Mouse (Mus musculus): Measurements from ENCODE around the gene Actg1. TPM values are rescaled to one million over a fixed set of nuclear protein-coding genes. Genes with fewer than 3 reads are reported as not detected.

Actg1 gene
- total RNA-seq, 1 experiment = 2,367 TPM

DNA sequence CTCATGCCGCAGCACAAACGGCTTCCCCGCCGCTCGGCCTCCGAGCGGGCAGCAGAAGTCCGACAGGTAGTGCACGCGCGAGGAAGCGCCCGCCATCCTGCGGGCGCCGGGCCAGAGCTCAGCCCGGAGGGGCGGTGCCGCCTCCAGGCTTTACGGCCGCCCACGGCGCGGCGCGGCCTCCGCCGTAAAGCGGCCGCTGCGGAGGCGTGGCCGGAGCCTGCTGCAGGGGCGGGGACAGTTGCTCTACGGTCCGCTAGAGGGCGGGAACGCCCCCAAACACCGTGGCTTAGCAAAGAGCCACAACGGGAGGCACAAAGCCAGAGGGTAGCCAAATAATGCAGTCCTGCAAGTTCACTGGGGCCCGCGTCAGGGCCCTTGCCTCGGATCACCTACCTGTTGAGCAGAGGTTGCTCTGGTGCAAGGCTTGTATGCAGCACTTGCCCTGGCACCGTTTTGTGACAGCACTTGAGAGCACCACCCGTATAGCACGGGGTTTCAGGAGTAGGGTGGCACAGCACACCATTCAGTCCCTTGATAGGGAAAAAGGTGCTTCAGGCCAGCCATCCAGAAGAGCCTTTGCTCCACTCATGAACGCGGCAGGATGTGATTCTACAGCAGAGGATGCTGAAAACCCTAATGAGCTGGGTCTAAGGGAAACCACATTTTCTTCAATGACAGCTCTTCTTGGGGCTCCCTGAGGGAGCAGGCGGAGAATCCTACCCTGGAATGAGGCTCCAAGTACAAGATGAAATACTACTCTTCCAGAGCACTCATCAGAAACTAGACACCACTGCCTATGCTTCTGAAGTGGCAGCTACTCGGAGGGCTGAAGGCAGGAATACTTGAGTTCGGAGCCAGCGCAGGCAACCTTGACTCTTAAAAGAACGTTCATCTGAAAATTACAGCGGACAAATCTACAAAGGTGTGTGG lies 30.5 kb upstream of the Actg1 start, which contains the start of gene Faap100:
Gene Faap100, minus strand, starts transcription at position 154 of the 930 bp plus-strand sequence.
- Histone ChIP-seq H3K36me3 (ENCODE audit: control insufficient read depth, insufficient read depth, low read length, poor library complexity, severe bottlenecking) (peaks cover 42% of the 10 kb centered on the region), H3K4me1 (ENCODE audit: control insufficient read depth in 2 of 2, insufficient read depth in 2 of 2, low read length in 2 of 2, poor library complexity in 1 of 2) (peaks cover 0 to 6% of the 10 kb centered on the region in 2 experiments; a peak in 1 of 4 replicates), H3K9me3 (ENCODE audit: control insufficient read depth, insufficient read depth, low read depth, low read length) (no peaks in the 10 kb centered on the region), H3K27ac (ENCODE audit: insufficient read depth, low read depth, low read length, poor library complexity, severe bottlenecking) (no peak within 1 kb of the TSS), H3K4me3 (ENCODE audit: insufficient read depth in 1 of 2, low read depth in 1 of 2, low read length in 2 of 2, poor library complexity in 1 of 2, severe bottlenecking in 1 of 2) (peak within 1 kb of the TSS; percentile 82 to 94), H3K9ac (ENCODE audit: insufficient read depth, low read depth, low read length, poor library complexity, severe bottlenecking) (peak within 1 kb of the TSS; percentile 77)
- in situ Hi-C loops (cut with MboI; ENCODE audit: low sequenced_read_pairs in 2 of 2, unreplicated experiment in 2 of 2) = no loop called here
- peak; percentile 89 for DNase-seq (ENCODE audit: low read depth, low spot score)
- peak; percentile 67; the same call in 1 of the 2 replicates for TF ChIP-seq HCFC1 (IDR thresholded peaks at IDR 0.05; ENCODE audit: borderline replicate concordance, insufficient read depth, low read length)
- no peak for TF ChIP-seq ZC3H11A (IDR thresholded peaks at IDR 0.05; ENCODE audit: borderline replicate concordance, low read depth, low read length)
- no peak for TF ChIP-seq MAFK (IDR thresholded peaks at IDR 0.05; ENCODE audit: insufficient read depth, low read depth, low read length)

DNA sequence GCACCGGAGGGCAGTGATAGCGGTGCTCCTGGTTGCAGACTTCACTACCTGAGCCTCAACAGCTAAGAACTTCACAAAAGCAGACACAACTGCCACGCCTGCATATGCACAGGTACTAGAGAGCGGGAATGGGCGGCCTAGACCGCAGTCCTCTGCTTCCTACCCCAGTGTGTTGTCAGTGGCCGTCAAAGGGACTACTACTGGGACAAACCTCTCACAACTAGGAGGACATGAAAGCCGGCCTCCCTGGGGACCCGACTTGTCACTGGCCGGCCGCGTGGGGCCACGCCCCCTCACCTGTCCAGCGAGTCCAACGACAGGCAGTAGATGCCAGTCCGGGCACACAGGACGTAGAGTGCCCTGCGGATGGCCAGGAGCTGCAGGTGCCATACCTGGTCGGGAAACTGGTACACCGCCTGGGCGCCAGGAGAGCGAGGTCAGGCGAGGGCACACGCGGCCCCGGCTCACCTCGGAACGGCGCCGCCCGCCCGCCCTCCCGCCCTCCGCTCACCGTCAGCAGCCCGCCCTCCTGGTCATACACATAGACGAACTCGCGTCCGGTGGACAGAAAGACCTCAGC lies 29.8 kb upstream of the Actg1 start:
- H3K27ac ChIP-seq (ENCODE audit: insufficient read depth, low read depth, low read length, poor library complexity, severe bottlenecking) = no peak overlapping the region
- H3K36me3 ChIP-seq (ENCODE audit: control insufficient read depth, insufficient read depth, low read length, poor library complexity, severe bottlenecking) = peaks cover 38% of the 10 kb centered on the region
- in situ Hi-C loops (cut with MboI; ENCODE audit: low sequenced_read_pairs in 2 of 2, unreplicated experiment in 2 of 2) = no loop called here
- peak overlapping the region; percentile 77 for H3K9ac ChIP-seq (ENCODE audit: insufficient read depth, low read depth, low read length, poor library complexity, severe bottlenecking)
- peak overlapping the region; percentile 82 to 94 for H3K4me3 ChIP-seq (ENCODE audit: insufficient read depth in 1 of 2, low read depth in 1 of 2, low read length in 2 of 2, poor library complexity in 1 of 2, severe bottlenecking in 1 of 2)
- TF ChIP-seq CHD2 (IDR thresholded peaks at IDR 0.05; ENCODE audit: low read depth, low read length) = no peak
- TF ChIP-seq MAFK (IDR thresholded peaks at IDR 0.05; ENCODE audit: insufficient read depth, low read depth, low read length) = no peak
- no peak for TF ChIP-seq HCFC1 (IDR thresholded peaks at IDR 0.05; ENCODE audit: borderline replicate concordance, insufficient read depth, low read length)
- no peak for TF ChIP-seq ZNF384 (IDR thresholded peaks at IDR 0.05; ENCODE audit: low read depth, low read length)
- peaks cover 0 to 8% of the 10 kb centered on the region in 2 experiments; a peak in 1 of 4 replicates for H3K4me1 ChIP-seq (ENCODE audit: control insufficient read depth in 2 of 2, insufficient read depth in 2 of 2, low read length in 2 of 2, poor library complexity in 1 of 2)
- no peak for DNase-seq (ENCODE audit: low read depth, low spot score)
- H3K9me3 ChIP-seq (ENCODE audit: control insufficient read depth, insufficient read depth, low read depth, low read length) = no peaks in the 10 kb centered on the region

DNA sequence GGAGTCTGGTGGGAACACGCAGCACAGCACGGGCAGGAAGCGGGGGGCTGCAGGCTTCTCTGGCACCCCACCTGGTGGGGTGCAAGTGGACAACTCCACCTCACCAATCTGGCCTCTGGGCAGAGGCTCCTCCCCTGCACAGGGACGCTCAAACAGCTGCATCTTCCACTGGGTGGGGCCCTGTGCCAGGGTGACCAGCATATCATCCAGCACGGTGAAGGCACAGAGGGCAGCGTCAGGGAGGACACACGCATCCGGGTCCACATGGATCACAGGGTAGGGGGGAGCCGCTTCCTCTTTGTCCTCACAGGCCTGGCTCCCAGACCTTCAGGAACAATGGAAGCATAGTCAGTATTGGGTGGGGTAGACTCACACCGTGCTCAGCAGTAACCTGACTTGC lies 29.0 kb upstream of the Actg1 start:
- Histone ChIP-seq H3K36me3 (ENCODE audit: control insufficient read depth, insufficient read depth, low read length, poor library complexity, severe bottlenecking) (peaks cover 35% of the 10 kb centered on the region), H3K4me1 (ENCODE audit: control insufficient read depth in 2 of 2, insufficient read depth in 2 of 2, low read length in 2 of 2, poor library complexity in 1 of 2) (peaks cover 0 to 8% of the 10 kb centered on the region in 2 experiments; a peak in 1 of 4 replicates), H3K9ac (ENCODE audit: insufficient read depth, low read depth, low read length, poor library complexity, severe bottlenecking) (no peak overlapping the region), H3K4me3 (ENCODE audit: insufficient read depth in 1 of 2, low read depth in 1 of 2, low read length in 2 of 2, poor library complexity in 1 of 2, severe bottlenecking in 1 of 2) (peak overlapping the region in 1 of 2 experiments; percentile 94; a peak in 1 of 4 replicates), H3K27ac (ENCODE audit: insufficient read depth, low read depth, low read length, poor library complexity, severe bottlenecking) (no peak overlapping the region), H3K9me3 (ENCODE audit: control insufficient read depth, insufficient read depth, low read depth, low read length) (no peaks in the 10 kb centered on the region)
- in situ Hi-C loops (cut with MboI; ENCODE audit: low sequenced_read_pairs in 2 of 2, unreplicated experiment in 2 of 2) = no loop called here
- no peak for DNase-seq (ENCODE audit: low read depth, low spot score)
- TF ChIP-seq CHD2 (IDR thresholded peaks at IDR 0.05; ENCODE audit: low read depth, low read length) (no peak), ZNF384 (IDR thresholded peaks at IDR 0.05; ENCODE audit: low read depth, low read length) (no peak), HCFC1 (IDR thresholded peaks at IDR 0.05; ENCODE audit: borderline replicate concordance, insufficient read depth, low read length) (no peak), ZC3H11A (IDR thresholded peaks at IDR 0.05; ENCODE audit: borderline replicate concordance, low read depth, low read length) (no peak), MAFK (IDR thresholded peaks at IDR 0.05; ENCODE audit: insufficient read depth, low read depth, low read length) (no peak)

DNA sequence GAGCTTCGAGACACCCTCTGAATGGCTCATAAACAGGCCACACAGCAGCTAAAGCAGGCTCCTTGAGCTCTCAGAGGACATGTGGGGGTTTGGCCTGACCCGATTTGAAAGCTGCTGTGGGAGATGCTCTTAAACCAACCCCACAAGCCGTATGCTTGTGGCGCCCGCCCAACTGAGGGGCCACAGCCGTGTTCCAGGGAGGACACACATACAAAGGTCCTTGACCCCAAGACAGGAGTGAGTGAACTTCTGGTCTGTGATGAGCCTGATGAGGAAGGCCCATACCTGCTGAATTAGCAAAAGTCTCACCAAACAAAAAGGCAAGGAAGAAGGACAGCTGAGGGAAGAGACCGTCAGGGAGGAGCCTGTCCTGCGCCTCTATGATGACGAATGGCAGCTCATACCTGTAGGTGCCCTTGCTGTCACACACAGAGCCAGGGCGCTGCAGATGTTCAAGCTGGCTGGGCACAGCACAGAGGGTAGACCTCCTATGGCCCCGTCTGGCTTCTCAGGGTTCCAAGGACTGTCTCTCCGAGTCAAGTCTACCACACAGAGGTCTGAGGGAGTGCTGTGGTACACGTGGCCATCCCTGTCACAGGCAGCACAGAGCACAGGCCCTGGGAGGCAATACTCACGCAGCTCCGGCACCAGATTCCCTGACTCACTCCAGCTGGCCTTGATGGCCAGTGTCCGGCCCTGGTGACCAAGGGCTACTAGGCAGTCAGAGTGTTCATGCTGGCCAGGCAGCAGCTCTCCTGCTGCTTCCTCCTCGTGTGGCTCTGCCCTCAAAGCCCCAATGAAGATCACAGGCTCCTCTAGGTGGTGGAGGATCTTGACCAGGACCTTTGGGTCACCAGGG lies 28.2 kb upstream of the Actg1 start:
- H3K4me1 ChIP-seq (ENCODE audit: control insufficient read depth in 2 of 2, insufficient read depth in 2 of 2, low read length in 2 of 2, poor library complexity in 1 of 2) = peaks cover 0 to 8% of the 10 kb centered on the region in 2 experiments; a peak in 1 of 4 replicates
- DNase-seq (ENCODE audit: low read depth, low spot score) = no peak
- no peak overlapping the region for H3K9ac ChIP-seq (ENCODE audit: insufficient read depth, low read depth, low read length, poor library complexity, severe bottlenecking)
- no peaks in the 10 kb centered on the region for H3K9me3 ChIP-seq (ENCODE audit: control insufficient read depth, insufficient read depth, low read depth, low read length)
- TF ChIP-seq HCFC1 (IDR thresholded peaks at IDR 0.05; ENCODE audit: borderline replicate concordance, insufficient read depth, low read length) = no peak
- no peak for TF ChIP-seq ZNF384 (IDR thresholded peaks at IDR 0.05; ENCODE audit: low read depth, low read length)
- TF ChIP-seq ZC3H11A (IDR thresholded peaks at IDR 0.05; ENCODE audit: borderline replicate concordance, low read depth, low read length) = no peak
- no peak for TF ChIP-seq CHD2 (IDR thresholded peaks at IDR 0.05; ENCODE audit: low read depth, low read length)
- no peak for TF ChIP-seq MAFK (IDR thresholded peaks at IDR 0.05; ENCODE audit: insufficient read depth, low read depth, low read length)
- H3K27ac ChIP-seq (ENCODE audit: insufficient read depth, low read depth, low read length, poor library complexity, severe bottlenecking) = no peak overlapping the region
- in situ Hi-C loops (cut with MboI; ENCODE audit: low sequenced_read_pairs in 2 of 2, unreplicated experiment in 2 of 2) = no loop called here
- peaks cover 28% of the 10 kb centered on the region; the same call in 1 of the 2 replicates for H3K36me3 ChIP-seq (ENCODE audit: control insufficient read depth, insufficient read depth, low read length, poor library complexity, severe bottlenecking)
- H3K4me3 ChIP-seq (ENCODE audit: insufficient read depth in 1 of 2, low read depth in 1 of 2, low read length in 2 of 2, poor library complexity in 1 of 2, severe bottlenecking in 1 of 2) = no peak overlapping the region

Data from ES-E14 (cell line).